Mouse (Mus musculus) CH12.LX (cell line): ENCODE data around the gene Me1. TPM values are rescaled to one million over a fixed set of nuclear protein-coding genes. Genes with fewer than 3 reads are reported as not detected.

Source experiments
- DNase-seq: peaks from one replicate; pipeline ENCODE4 v3.0.0-alpha.2; 2013; ENCODE audit errors: extremely low read depth
- H3K27ac ChIP-seq: 2 replicates; pipeline ENCODE4 v1.5.1; 2012; ENCODE audit warnings: low read depth, mild to moderate bottlenecking, control low read depth, moderate library complexity; ENCODE audit not compliant: insufficient read depth
- H3K27me3 ChIP-seq: replicated peaks from 2 replicates; pipeline ENCODE3; 2012; ENCODE audit warnings: inconsistent platforms
- H3K36me3 ChIP-seq, 2 experiments: replicated peaks in 1 of 2; 2 replicates each; pipeline versions ENCODE3 to v1.6.1; 2012; ENCODE audit warnings: inconsistent platforms in 1 of 2, low read length in 1 of 2, mild to moderate bottlenecking in 1 of 2, mixed read lengths in 1 of 2, moderate library complexity in 1 of 2; ENCODE audit not compliant: control insufficient read depth in 1 of 2, insufficient read depth in 1 of 2
- H3K4me1 ChIP-seq, 2 experiments: 2 replicates each; pipeline ENCODE4 v1.6.1; 2012; ENCODE audit warnings: inconsistent platforms in 1 of 2, moderate library complexity in 1 of 2; ENCODE audit not compliant: insufficient read depth in 2 of 2, control insufficient read depth in 1 of 2
- H3K4me2 ChIP-seq: 2 replicates; pipeline ENCODE4 v1.6.1; 2012; ENCODE audit warnings: low read depth, mild to moderate bottlenecking, control low read depth; ENCODE audit not compliant: poor library complexity, insufficient read depth, severe bottlenecking
- H3K4me3 ChIP-seq, 3 experiments: fragments of 150-350 bp in 1 of 3; sonication (generic) in 1 of 3; replicated peaks in 1 of 3; 2 replicates each; pipeline versions ENCODE3 to v1.5.1; 2011 to 2012; ENCODE audit warnings: low read depth in 2 of 3, low read length in 2 of 3, mild to moderate bottlenecking in 2 of 3, moderate library complexity in 2 of 3, control low read depth in 1 of 3, improper control_type of control experiment in 1 of 3, inconsistent platforms in 1 of 3, mixed read lengths in 1 of 3; ENCODE audit not compliant: poor library complexity in 1 of 3
- H3K79me2 ChIP-seq: replicated peaks from 2 replicates; pipeline ENCODE4 v1.6.1; 2012; ENCODE audit warnings: mild to moderate bottlenecking, moderate library complexity; ENCODE audit not compliant: control insufficient read depth, poor library complexity, insufficient read depth, severe bottlenecking; ENCODE audit errors: extremely low read depth
- H3K9ac ChIP-seq: 2 replicates; pipeline ENCODE4 v1.6.1; 2012; ENCODE audit warnings: low read depth, mild to moderate bottlenecking, control low read depth, moderate library complexity; ENCODE audit not compliant: insufficient read depth
- H3K9me3 ChIP-seq: replicated peaks from 2 replicates; pipeline ENCODE3; 2012; ENCODE audit warnings: low read length, inconsistent platforms, mixed read lengths
- CHD2 ChIP-seq: IDR thresholded peaks from 2 replicates; pipeline ENCODE4 v1.6.1; 2011; ENCODE audit warnings: low read length, improper control_type of control experiment
- E2F4 ChIP-seq: IDR thresholded peaks from 2 replicates; pipeline ENCODE4 v1.6.1; 2011; ENCODE audit warnings: low read depth, low read length, improper control_type of control experiment; ENCODE audit not compliant: insufficient replicate concordance
- EP300 ChIP-seq: IDR thresholded peaks from 2 replicates; pipeline ENCODE4 v1.6.1; 2011; ENCODE audit warnings: low read length, improper control_type of control experiment
- HCFC1 ChIP-seq: IDR thresholded peaks from 2 replicates; pipeline ENCODE4 v1.6.1; 2012; ENCODE audit warnings: low read depth, mild to moderate bottlenecking, inconsistent platforms, low read length, improper control_type of control experiment
- JUND ChIP-seq: conservative IDR thresholded peaks from 2 replicates; pipeline ENCODE4 v1.6.1; 2011; ENCODE audit warnings: low read depth, low read length, improper control_type of control experiment
- MAX ChIP-seq: IDR thresholded peaks from 2 replicates; pipeline ENCODE4 v1.6.1; 2011; ENCODE audit warnings: low read length, improper control_type of control experiment
- MEF2A ChIP-seq: IDR thresholded peaks from 2 replicates; pipeline ENCODE4 v1.6.1; 2014; ENCODE audit warnings: low read depth, mild to moderate bottlenecking, inconsistent platforms, low read length, improper control_type of control experiment, borderline replicate concordance
- MXI1 ChIP-seq: IDR thresholded peaks from 2 replicates; pipeline ENCODE4 v1.6.1; 2011; ENCODE audit warnings: mild to moderate bottlenecking, low read depth, low read length, improper control_type of control experiment
- NRF1 ChIP-seq: IDR thresholded peaks from 2 replicates; pipeline ENCODE4 v1.6.1; 2014; ENCODE audit warnings: low read depth, mild to moderate bottlenecking, inconsistent platforms, low read length, improper control_type of control experiment, moderate library complexity
- POLR2A ChIP-seq: IDR thresholded peaks from 2 replicates; pipeline ENCODE4 v1.6.1; 2011; ENCODE audit warnings: low read depth, mild to moderate bottlenecking, improper control_type of control experiment, low read length
- POLR2AphosphoS2 ChIP-seq: IDR thresholded peaks from 2 replicates; pipeline ENCODE4 v1.6.1; 2011; ENCODE audit warnings: low read depth, low read length, improper control_type of control experiment
- RAD21 ChIP-seq: IDR thresholded peaks from 2 replicates; pipeline ENCODE4 v1.6.1; 2011; ENCODE audit warnings: low read depth, mild to moderate bottlenecking, low read length, improper control_type of control experiment, moderate library complexity
- SMC3 ChIP-seq: IDR thresholded peaks from 2 replicates; pipeline ENCODE4 v1.6.1; 2011; ENCODE audit warnings: low read depth, low read length, improper control_type of control experiment
- TBP ChIP-seq: conservative IDR thresholded peaks from 2 replicates; pipeline ENCODE4 v1.6.1; 2011; ENCODE audit warnings: low read depth, low read length, improper control_type of control experiment
- TCF12 ChIP-seq: IDR thresholded peaks from 2 replicates; pipeline ENCODE4 v1.6.1; 2014; ENCODE audit warnings: low read depth, mild to moderate bottlenecking, inconsistent platforms, low read length, improper control_type of control experiment
- dilution Hi-C: fragments of 300-500 bp; cut with MboI; formaldehyde crosslinking; loops from 2 replicates; pipeline ENCODE4 v1.14.3; 2020; ENCODE audit warnings: low sequenced_read_pairs; ENCODE audit not compliant: extremely low pct_unique_long_range_greater_than_20kb, extremely low pct_ligation_motif_present
- in situ Hi-C: fragments of 300-500 bp; cut with MboI; formaldehyde crosslinking; loops from 3 replicates; pipeline ENCODE4 v1.14.3; 2019; ENCODE audit warnings: low sequenced_read_pairs, low pct_ligation_motif_present, low pct_unique_long_range_greater_than_20kb, mixed read lengths
- polyA plus RNA-seq: library from polyadenylated mRNA; unstranded; fragments of >175 nt; gene quantifications from 2 replicates; pipeline ENCODE4 v1.2.1, GENCODE M21; 2012; ENCODE audit warnings: low read depth; ENCODE audit not compliant: insufficient read length
- total RNA-seq, 2 experiments: library from RNA; depleted of rRNA; stranded (reverse); fragments of 300-350 nt in 1 of 2; fragments of >200 nt in 1 of 2; gene quantifications; 2 replicates each; pipeline ENCODE4 v1.2.3; 2012 to 2014

Gene Me1
- total and polyA plus RNA-seq, 3 experiments = 9.4 to 39.9 (median 16.7) TPM

GRCm38 (mm10) chr9:86680431-86680830 lies 15.3 kb downstream of the Me1 start:
- H3K4me3 ChIP-seq = no peak overlapping the region
- no peaks in the 10 kb centered on the region for H3K9me3 ChIP-seq
- dilution Hi-C loops = no loop called here
- H3K4me1 ChIP-seq = peaks cover 0 to 29% of the 10 kb centered on the region in 2 experiments; a peak in 2 of 4 replicates
- no peaks in the 10 kb centered on the region for H3K27me3 ChIP-seq
- TF ChIP-seq CHD2 (no peak), TBP (no peak), MXI1 (no peak), POLR2A (no peak), RAD21 (no peak), HCFC1 (no peak), JUND (no peak), E2F4 (no peak)
- TF ChIP-seq, all 38 proteins: peak for 0
- Histone ChIP-seq H3K4me2 (no peak overlapping the region), H3K27ac (no peak overlapping the region), H3K79me2 (no peaks in the 10 kb centered on the region), H3K36me3 (peaks cover 0 to 34% of the 10 kb centered on the region in 2 experiments), H3K9ac (no peak overlapping the region)
- DNase-seq = no peak
- in situ Hi-C loops = no loop called here

- no peak overlapping the region for H3K4me3 ChIP-seq
- H3K27ac ChIP-seq = no peak overlapping the region
- H3K9me3 ChIP-seq = no peaks in the 10 kb centered on the region
- in situ Hi-C loops = no loop called here
- TF ChIP-seq NRF1 = no peak
- TF ChIP-seq EP300 = no peak
- TF ChIP-seq MAX = no peak
- TF ChIP-seq POLR2AphosphoS2 = no peak
- no peak for TF ChIP-seq SMC3
- TF ChIP-seq MEF2A = no peak
- H3K4me1 ChIP-seq = peaks cover 0 to 24% of the 10 kb centered on the region in 2 experiments; a peak in 2 of 4 replicates
- no peak overlapping the region for H3K9ac ChIP-seq
- peaks cover 0 to 35% of the 10 kb centered on the region in 2 experiments for H3K36me3 ChIP-seq
- dilution Hi-C loops = no loop called here
- no peak for DNase-seq
- H3K79me2 ChIP-seq = no peaks in the 10 kb centered on the region
- H3K27me3 ChIP-seq = no peaks in the 10 kb centered on the region
- H3K4me2 ChIP-seq = no peak overlapping the region
Observed at GRCm38 (mm10) chr9:86679843-86680417, 15.8 kb downstream of the Me1 start.

GRCm38 (mm10) chr9:86676246-86676645 lies 19.5 kb downstream of the Me1 start:
- Histone ChIP-seq H3K36me3 (peaks cover 0 to 49% of the 10 kb centered on the region in 2 experiments), H3K79me2 (no peaks in the 10 kb centered on the region), H3K4me2 (no peak overlapping the region), H3K9me3 (no peaks in the 10 kb centered on the region), H3K4me3 (no peak overlapping the region), H3K27ac (no peak overlapping the region), H3K4me1 (peaks cover 0 to 17% of the 10 kb centered on the region in 2 experiments; a peak in 2 of 4 replicates), H3K9ac (no peak overlapping the region), H3K27me3 (no peaks in the 10 kb centered on the region)
- in situ Hi-C loops = no loop called here
- dilution Hi-C loops = no loop called here
- no peak for DNase-seq
- no peak for TF ChIP-seq TCF12
- TF ChIP-seq POLR2A = no peak
